Mouse (Mus musculus): ENCODE measurements around the gene Krtap13. TPM values are rescaled to one million over a fixed set of nuclear protein-coding genes. Genes with fewer than 3 reads are reported as not detected.
"Not testable (repeated sequence)": the region's sequence is repeated elsewhere in the genome, so short reads cannot be mapped to it uniquely, and the experiment has no call there.

The Krtap13 gene
- polyA plus RNA-seq (2014; fragmentation: Nextera tagmentation; extraction: Ambion mirVana) = not detected in 2 replicates

GRCm38 (mm10) chr16:88751535-88751934 lies at the start of gene Krtap13:
TSS of gene Krtap13 (minus strand) at chr16:88751635.
- WGBS (ENCODE audit: insufficient replicate concordance) = 64% methylated on average over 2 of the region's 3 CpGs
- H3K27ac ChIP-seq (ENCODE audit: low read depth, low read length); H3K4me3 ChIP-seq (ENCODE audit: low read depth, low read length); H3K36me3 ChIP-seq (ENCODE audit: control insufficient read depth, insufficient read depth, low read length); ATAC-seq (replicated peaks; ENCODE audit: insufficient number of reproducible peaks, low FRiP score, low TSS enrichment); H3K4me1 ChIP-seq (ENCODE audit: control insufficient read depth, insufficient read depth, low read length); H3K4me2 ChIP-seq; H3K9me3 ChIP-seq (replicated peaks; ENCODE audit: control insufficient read depth, low read length); H3K27me3 ChIP-seq (ENCODE audit: control insufficient read depth, insufficient read depth, low read length); H3K9ac ChIP-seq (ENCODE audit: low read depth, low read length): not testable (repeated sequence)

DNA sequence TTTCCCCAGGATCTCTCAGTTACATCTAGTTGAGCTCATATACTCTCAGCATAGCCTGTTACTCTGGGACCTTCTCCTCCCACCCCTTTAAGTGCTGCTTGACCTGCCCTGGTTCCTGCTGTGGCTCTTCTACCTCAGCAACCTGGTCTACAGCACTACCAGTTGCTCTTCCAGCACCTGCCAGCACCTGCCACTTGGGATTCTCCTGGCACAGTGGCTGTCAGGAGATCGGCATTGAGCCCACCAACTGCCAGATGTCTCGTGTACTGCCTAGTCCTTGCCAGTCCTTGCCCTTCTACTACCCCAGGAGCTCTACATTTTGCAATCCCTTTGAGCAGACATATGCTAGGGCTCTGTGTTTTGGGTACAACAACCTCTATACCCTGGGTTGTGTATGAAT lies 35.4 kb upstream of the Krtap13 start:
- no peaks in the 10 kb centered on the region for H3K9me3 ChIP-seq (replicated peaks; ENCODE audit: control insufficient read depth, low read length)
- no peak overlapping the region for H3K27ac ChIP-seq (ENCODE audit: low read depth, low read length)
- no peaks in the 10 kb centered on the region for H3K36me3 ChIP-seq (ENCODE audit: control insufficient read depth, insufficient read depth, low read length)
- H3K27me3 ChIP-seq (ENCODE audit: control insufficient read depth, insufficient read depth, low read length) = no peaks in the 10 kb centered on the region
- 74% methylated on average over 2 of the region's 2 CpGs for WGBS (ENCODE audit: insufficient replicate concordance)
- H3K9ac ChIP-seq (ENCODE audit: low read depth, low read length) = no peak overlapping the region
- no peak overlapping the region for H3K4me3 ChIP-seq (ENCODE audit: low read depth, low read length)
- no peaks in the 10 kb centered on the region for H3K4me1 ChIP-seq (ENCODE audit: control insufficient read depth, insufficient read depth, low read length)
- H3K4me2 ChIP-seq = no peak overlapping the region
- no peak for ATAC-seq (replicated peaks; ENCODE audit: insufficient number of reproducible peaks, low FRiP score, low TSS enrichment)

- Histone ChIP-seq H3K27ac (ENCODE audit: low read depth, low read length) (no peak within 1 kb of the TSS), H3K4me1 (ENCODE audit: control insufficient read depth, insufficient read depth, low read length) (no peaks in the 10 kb centered on the region), H3K9ac (ENCODE audit: low read depth, low read length) (no peak within 1 kb of the TSS), H3K27me3 (ENCODE audit: control insufficient read depth, insufficient read depth, low read length) (no peaks in the 10 kb centered on the region), H3K36me3 (ENCODE audit: control insufficient read depth, insufficient read depth, low read length) (no peaks in the 10 kb centered on the region), H3K4me2 (no peak within 1 kb of the TSS), H3K9me3 (replicated peaks; ENCODE audit: control insufficient read depth, low read length) (no peaks in the 10 kb centered on the region), H3K4me3 (ENCODE audit: low read depth, low read length) (no peak within 1 kb of the TSS)
- WGBS (ENCODE audit: insufficient replicate concordance) = 77% methylated on average over 5 of the region's 6 CpGs
- no peak for ATAC-seq (replicated peaks; ENCODE audit: insufficient number of reproducible peaks, low FRiP score, low TSS enrichment)
Measured at GRCm38 (mm10) chr16:88777596-88777995, 26.2 kb upstream of the Krtap13 start, which contains the start of gene Gm5965. TSS of gene Gm5965 (plus strand) at chr16:88777896.

DNA sequence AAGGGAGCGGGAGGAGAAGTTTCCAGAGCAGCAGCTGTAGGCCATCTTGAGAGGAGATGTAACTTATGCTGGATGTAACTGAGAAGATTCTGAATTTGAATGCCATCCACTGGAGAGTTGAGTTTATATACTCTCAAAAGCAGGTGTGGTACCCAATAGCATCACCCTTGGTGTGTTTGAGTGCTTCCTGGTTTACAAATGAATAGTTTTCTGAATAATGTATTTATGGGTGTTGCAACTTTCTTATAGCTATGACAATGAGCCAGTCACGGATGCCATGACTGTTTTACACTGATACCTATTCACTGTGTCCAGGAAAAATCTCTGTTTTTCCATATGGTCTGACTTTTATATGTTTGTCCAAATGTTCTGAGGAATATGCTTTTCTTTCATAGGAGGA lies 22.7 kb upstream of the Krtap13 start, which contains the start of gene 2310057N15Rik:
2310057N15Rik (minus strand) TSS at position 101 of the 400 bp plus-strand sequence.
- no peak within 1 kb of the TSS for H3K9ac ChIP-seq (ENCODE audit: low read depth, low read length)
- no peaks in the 10 kb centered on the region for H3K4me1 ChIP-seq (ENCODE audit: control insufficient read depth, insufficient read depth, low read length)
- no peaks in the 10 kb centered on the region for H3K36me3 ChIP-seq (ENCODE audit: control insufficient read depth, insufficient read depth, low read length)
- H3K4me2 ChIP-seq = no peak within 1 kb of the TSS
- H3K27ac ChIP-seq (ENCODE audit: low read depth, low read length) = no peak within 1 kb of the TSS
- H3K4me3 ChIP-seq (ENCODE audit: low read depth, low read length) = no peak within 1 kb of the TSS
- H3K27me3 ChIP-seq (ENCODE audit: control insufficient read depth, insufficient read depth, low read length) = no peaks in the 10 kb centered on the region
- no peak for ATAC-seq (replicated peaks; ENCODE audit: insufficient number of reproducible peaks, low FRiP score, low TSS enrichment)
- no peaks in the 10 kb centered on the region for H3K9me3 ChIP-seq (replicated peaks; ENCODE audit: control insufficient read depth, low read length)
- 65% methylated on average over 2 of the region's 2 CpGs for WGBS (ENCODE audit: insufficient replicate concordance)

- H3K27ac ChIP-seq (ENCODE audit: low read depth, low read length); H3K4me2 ChIP-seq; H3K4me1 ChIP-seq (ENCODE audit: control insufficient read depth, insufficient read depth, low read length); H3K9me3 ChIP-seq (replicated peaks; ENCODE audit: control insufficient read depth, low read length); H3K9ac ChIP-seq (ENCODE audit: low read depth, low read length); ATAC-seq (replicated peaks; ENCODE audit: insufficient number of reproducible peaks, low FRiP score, low TSS enrichment); H3K36me3 ChIP-seq (ENCODE audit: control insufficient read depth, insufficient read depth, low read length); H3K27me3 ChIP-seq (ENCODE audit: control insufficient read depth, insufficient read depth, low read length); H3K4me3 ChIP-seq (ENCODE audit: low read depth, low read length): not testable (repeated sequence)
- WGBS (ENCODE audit: insufficient replicate concordance) = 79% methylated on average over 3 of the region's 3 CpGs
Measured at GRCm38 (mm10) chr16:88758547-88758946, 7.1 kb upstream of the Krtap13 start, which contains the start of gene 2310034C09Rik. TSS of gene 2310034C09Rik (plus strand) at chr16:88758847.

DNA sequence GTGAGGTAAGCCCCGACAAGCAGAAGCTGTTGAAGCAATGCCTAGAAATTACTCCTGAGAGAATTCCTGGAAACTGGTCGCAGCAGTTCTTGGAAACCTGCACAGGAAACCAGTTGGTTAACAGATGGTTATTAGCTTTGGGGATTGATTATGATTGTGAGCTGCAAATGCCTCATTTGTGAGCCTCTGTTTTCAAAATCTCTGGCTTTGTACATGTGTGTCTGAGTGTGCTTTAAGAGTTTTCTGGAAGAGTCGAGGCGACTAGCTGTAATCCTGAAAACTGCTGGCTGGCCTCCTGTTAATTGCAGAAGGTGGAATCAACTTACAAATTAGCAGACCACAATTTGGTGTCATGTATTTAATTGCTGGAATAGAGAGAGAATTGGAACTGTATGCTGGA lies 3.5 kb downstream of the Krtap13 start:
- WGBS (ENCODE audit: insufficient replicate concordance) = 69% methylated on average over 4 of the region's 4 CpGs
- H3K4me1 ChIP-seq (ENCODE audit: control insufficient read depth, insufficient read depth, low read length) = no peaks in the 10 kb centered on the region
- H3K27ac ChIP-seq (ENCODE audit: low read depth, low read length) = no peak overlapping the region

DNA sequence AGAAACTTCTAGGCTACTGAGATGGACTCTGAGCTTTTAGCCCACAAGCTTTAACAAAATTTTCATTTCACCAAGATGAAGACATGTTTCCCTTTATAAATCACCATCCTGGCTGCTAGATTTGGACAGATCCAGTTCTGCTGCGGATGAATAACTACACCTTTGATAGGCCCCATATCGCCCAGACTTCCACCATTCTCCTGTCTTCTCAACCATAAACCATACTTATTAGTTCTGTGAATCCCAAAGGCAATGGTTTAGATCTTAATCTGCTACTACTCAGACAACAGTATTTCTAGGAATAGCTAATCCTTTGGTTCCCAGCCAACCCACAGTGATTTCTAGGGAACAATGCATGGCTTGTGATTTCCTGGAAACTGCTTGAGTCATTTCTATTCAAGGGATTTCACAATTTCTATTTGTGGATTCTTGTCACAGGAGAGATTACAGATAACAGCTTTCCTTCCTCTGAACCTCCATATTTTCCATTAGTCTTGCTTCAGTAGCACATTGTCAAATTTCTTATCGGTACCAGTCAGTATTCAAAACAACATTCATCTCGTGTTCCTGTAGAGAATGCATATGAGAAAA lies 6.6 kb downstream of the Krtap13 start:
- H3K27me3 ChIP-seq (ENCODE audit: control insufficient read depth, insufficient read depth, low read length) = no peaks in the 10 kb centered on the region
- no peaks in the 10 kb centered on the region for H3K36me3 ChIP-seq (ENCODE audit: control insufficient read depth, insufficient read depth, low read length)
- WGBS (ENCODE audit: insufficient replicate concordance) = 66% methylated on average over 4 of the region's 4 CpGs
- H3K4me2 ChIP-seq = no peak overlapping the region
- no peak overlapping the region for H3K27ac ChIP-seq (ENCODE audit: low read depth, low read length)
- no peaks in the 10 kb centered on the region for H3K9me3 ChIP-seq (replicated peaks; ENCODE audit: control insufficient read depth, low read length)
- H3K4me1 ChIP-seq (ENCODE audit: control insufficient read depth, insufficient read depth, low read length) = no peaks in the 10 kb centered on the region
- no peak overlapping the region for H3K4me3 ChIP-seq (ENCODE audit: low read depth, low read length)
- ATAC-seq (replicated peaks; ENCODE audit: insufficient number of reproducible peaks, low FRiP score, low TSS enrichment) = no peak
- H3K9ac ChIP-seq (ENCODE audit: low read depth, low read length) = no peak overlapping the region

More for the DNA sequence above, 3.5 kb downstream of the Krtap13 start:
- Histone ChIP-seq H3K36me3 (ENCODE audit: control insufficient read depth, insufficient read depth, low read length) (no peaks in the 10 kb centered on the region), H3K4me3 (ENCODE audit: low read depth, low read length) (no peak overlapping the region), H3K9me3 (replicated peaks; ENCODE audit: control insufficient read depth, low read length) (no peaks in the 10 kb centered on the region), H3K27me3 (ENCODE audit: control insufficient read depth, insufficient read depth, low read length) (no peaks in the 10 kb centered on the region), H3K4me2 (no peak overlapping the region), H3K9ac (ENCODE audit: low read depth, low read length) (no peak overlapping the region)
- ATAC-seq (replicated peaks; ENCODE audit: insufficient number of reproducible peaks, low FRiP score, low TSS enrichment) = no peak

DNA sequence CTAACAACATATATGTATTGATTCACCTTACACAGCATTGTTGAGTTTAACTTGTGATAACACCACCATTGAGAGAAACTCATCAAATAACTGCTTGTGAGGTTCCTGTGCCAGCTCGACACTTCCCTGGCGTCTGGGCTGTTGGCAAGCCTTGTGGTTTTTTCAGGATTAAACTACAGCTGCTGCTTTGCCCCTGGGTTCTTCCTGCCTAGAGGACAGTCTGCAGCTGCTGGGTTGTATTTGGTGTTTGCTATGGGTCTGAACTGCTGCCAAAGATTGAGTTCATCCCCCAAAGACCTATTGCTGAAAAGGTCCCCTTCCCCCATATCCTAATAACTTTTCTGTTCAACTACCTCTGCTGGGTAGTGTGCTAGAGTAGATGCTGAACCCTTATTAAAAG lies 16.0 kb downstream of the Krtap13 start:
- Histone ChIP-seq H3K36me3 (ENCODE audit: control insufficient read depth, insufficient read depth, low read length) (no peaks in the 10 kb centered on the region), H3K27me3 (ENCODE audit: control insufficient read depth, insufficient read depth, low read length) (no peaks in the 10 kb centered on the region), H3K27ac (ENCODE audit: low read depth, low read length) (no peak overlapping the region), H3K4me3 (ENCODE audit: low read depth, low read length) (no peak overlapping the region), H3K9me3 (replicated peaks; ENCODE audit: control insufficient read depth, low read length) (no peaks in the 10 kb centered on the region), H3K4me2 (no peak overlapping the region), H3K9ac (ENCODE audit: low read depth, low read length) (no peak overlapping the region), H3K4me1 (ENCODE audit: control insufficient read depth, insufficient read depth, low read length) (no peaks in the 10 kb centered on the region)
- ATAC-seq (replicated peaks; ENCODE audit: insufficient number of reproducible peaks, low FRiP score, low TSS enrichment) = no peak
- 65% methylated on average over 2 of the region's 2 CpGs for WGBS (ENCODE audit: insufficient replicate concordance)

- H3K9me3 ChIP-seq (replicated peaks; ENCODE audit: control insufficient read depth, low read length) = no peaks in the 10 kb centered on the region
- no peak within 1 kb of the TSS for H3K4me3 ChIP-seq (ENCODE audit: low read depth, low read length)
- ATAC-seq (replicated peaks; ENCODE audit: insufficient number of reproducible peaks, low FRiP score, low TSS enrichment) = no peak
- H3K4me2 ChIP-seq = no peak within 1 kb of the TSS
- H3K9ac ChIP-seq (ENCODE audit: low read depth, low read length) = no peak within 1 kb of the TSS
- WGBS (ENCODE audit: insufficient replicate concordance) = 75% methylated on average over 4 of the region's 4 CpGs
- H3K36me3 ChIP-seq (ENCODE audit: control insufficient read depth, insufficient read depth, low read length) = no peaks in the 10 kb centered on the region
- no peaks in the 10 kb centered on the region for H3K27me3 ChIP-seq (ENCODE audit: control insufficient read depth, insufficient read depth, low read length)
- no peaks in the 10 kb centered on the region for H3K4me1 ChIP-seq (ENCODE audit: control insufficient read depth, insufficient read depth, low read length)
- no peak within 1 kb of the TSS for H3K27ac ChIP-seq (ENCODE audit: low read depth, low read length)
Measured at GRCm38 (mm10) chr16:88728812-88729275, 22.6 kb downstream of the Krtap13 start, which contains the start of gene Krtap13-1. TSS of gene Krtap13-1 (plus strand) at chr16:88728862.

Measured in heart, embryonic 11.5 days (tissue).